Mouse (Mus musculus): Measurements from ENCODE around the gene Cma1.
"Not testable (repeated sequence)": the region's sequence is repeated elsewhere in the genome, so short reads cannot be mapped to it uniquely, and the experiment has no call there.

The Cma1 gene

GRCm38 (mm10) chr14:55944575-55944974 is at the start of gene Cma1:
Cma1 (minus strand) TSS chr14:55944675.
- no peak for ATAC-seq (ENCODE audit: low TSS enrichment)

- ATAC-seq (ENCODE audit: low TSS enrichment), result not testable (repeated sequence)
Observed at GRCm38 (mm10) chr14:55987464-55987863, 43.0 kb upstream of the Cma1 start.

- ATAC-seq (ENCODE audit: low TSS enrichment), result not testable (repeated sequence)
Observed at GRCm38 (mm10) chr14:55963900-55964299, 19.4 kb upstream of the Cma1 start.

GRCm38 (mm10) chr14:55963263-55963662 is 18.8 kb upstream of the Cma1 start:
- ATAC-seq (ENCODE audit: low TSS enrichment), result no peak

- no peak for ATAC-seq (ENCODE audit: low TSS enrichment)
Observed at GRCm38 (mm10) chr14:55950346-55951030, 6.0 kb upstream of the Cma1 start, which contains the start of gene Cma2. Cma2 (plus strand) TSS chr14:55950980.

- ATAC-seq (ENCODE audit: low TSS enrichment), result no peak; the same call in 1 of the 2 replicates
Observed at GRCm38 (mm10) chr14:55946269-55946969, 1.9 kb upstream of the Cma1 start.

- no peak for ATAC-seq (ENCODE audit: low TSS enrichment)
Observed at GRCm38 (mm10) chr14:55943601-55944000, 874 bp downstream of the Cma1 start.

GRCm38 (mm10) chr14:55940070-55940800 is 4.2 kb downstream of the Cma1 start:
- no peak for ATAC-seq (ENCODE audit: low TSS enrichment)

GRCm38 (mm10) chr14:55933586-55933985 is 10.9 kb downstream of the Cma1 start:
- ATAC-seq (ENCODE audit: low TSS enrichment), result no peak

GRCm38 (mm10) chr14:55929263-55929997 is 15.0 kb downstream of the Cma1 start:
- no peak for ATAC-seq (ENCODE audit: low TSS enrichment)

- ATAC-seq (ENCODE audit: low TSS enrichment), result no peak
Observed at GRCm38 (mm10) chr14:55926847-55927246, 17.6 kb downstream of the Cma1 start.

GRCm38 (mm10) chr14:55922475-55923232 is 21.8 kb downstream of the Cma1 start:
- 0 out of 2 replicates have a peak, but pooled peaks have one; percentile 38 for ATAC-seq (ENCODE audit: low TSS enrichment)

- ATAC-seq (ENCODE audit: low TSS enrichment), result peak; percentile 90
Observed at GRCm38 (mm10) chr14:55918240-55919082, 26.0 kb downstream of the Cma1 start.

GRCm38 (mm10) chr14:55913406-55913805 is 31.1 kb downstream of the Cma1 start:
- no peak for ATAC-seq (ENCODE audit: low TSS enrichment)

GRCm38 (mm10) chr14:55905518-55905917 is 39.0 kb downstream of the Cma1 start:
- ATAC-seq (ENCODE audit: low TSS enrichment), result peak; percentile 84

- peak; percentile 34 for ATAC-seq (ENCODE audit: low TSS enrichment)
Observed at GRCm38 (mm10) chr14:55900414-55900755, 44.1 kb downstream of the Cma1 start.

- ATAC-seq (ENCODE audit: low TSS enrichment), result peak; percentile 95
Observed at GRCm38 (mm10) chr14:55899701-55900413, 44.6 kb downstream of the Cma1 start, which contains the start of gene Sdr39u1. Sdr39u1 (minus strand) TSS chr14:55900293.

- no peak for ATAC-seq (ENCODE audit: low TSS enrichment)
Observed at GRCm38 (mm10) chr14:55898947-55899346, 45.5 kb downstream of the Cma1 start.

- no peak for ATAC-seq (ENCODE audit: low TSS enrichment)
Observed at GRCm38 (mm10) chr14:55897671-55898070, 46.8 kb downstream of the Cma1 start.
